Mouse (Mus musculus) thymus, adult 2 months (tissue): ENCODE measurements around the gene Lhx4. TPM values are rescaled to one million over a fixed set of nuclear protein-coding genes. Genes with fewer than 3 reads are reported as not detected.

ENCODE experiments used
- DNase-seq: peaks from one replicate; pipeline ENCODE4 v3.0.0; 2021
- H3K27ac ChIP-seq: fragments of 200-500 bp; 2 replicates; pipeline ENCODE4 v1.5.1; 2012; ENCODE audit warnings: low read length, control low read depth; ENCODE audit not compliant: control insufficient read depth, insufficient read depth
- H3K27me3 ChIP-seq: fragments of 200-500 bp; 2 replicates; pipeline ENCODE4 v1.6.1; 2012; ENCODE audit warnings: mild to moderate bottlenecking, low read length, moderate library complexity, mixed read lengths; ENCODE audit not compliant: control insufficient read depth, insufficient read depth
- H3K36me3 ChIP-seq: fragments of 200-500 bp; 2 replicates; pipeline ENCODE4 v1.6.1; 2012; ENCODE audit warnings: mild to moderate bottlenecking, low read length, moderate library complexity; ENCODE audit not compliant: control insufficient read depth, insufficient read depth
- H3K4me1 ChIP-seq: fragments of 200-500 bp; replicated peaks from 2 replicates; pipeline ENCODE4 v1.6.1; 2012; ENCODE audit warnings: low read length; ENCODE audit not compliant: control insufficient read depth, insufficient read depth
- H3K4me3 ChIP-seq: fragments of 200-500 bp; 2 replicates; pipeline ENCODE4 v1.5.1; 2012; ENCODE audit warnings: mild to moderate bottlenecking, low read length, control low read depth, moderate library complexity; ENCODE audit not compliant: control insufficient read depth, insufficient read depth
- CTCF ChIP-seq: fragments of 200-500 bp; IDR thresholded peaks from 2 replicates; pipeline ENCODE4 v1.5.1; 2012; ENCODE audit warnings: mild to moderate bottlenecking, control low read depth, low read length, moderate library complexity, borderline replicate concordance; ENCODE audit not compliant: control insufficient read depth, poor library complexity, insufficient read depth; ENCODE audit errors: extremely low read depth
- POLR2A ChIP-seq: fragments of 200-500 bp; IDR thresholded peaks from 2 replicates; pipeline ENCODE4 v1.6.1; 2012; ENCODE audit warnings: mild to moderate bottlenecking, low read length, control low read depth, moderate library complexity; ENCODE audit not compliant: control insufficient read depth, poor library complexity, insufficient read depth; ENCODE audit errors: extremely low read depth
- WGBS: fragments of 180-500 bp; shearing (Covaris S2); methylation state at CpG from one replicate; pipeline ENCODE4 v1.1.7; 2018; 5-methylcytosine and 5-hydroxymethylcytosine counted together
- polyA plus RNA-seq: library from polyadenylated mRNA; depleted of rRNA; stranded (reverse); fragments of >200 nt; gene quantifications from 2 replicates; pipeline ENCODE4 v1.2.3, GENCODE M21; 2012

Lhx4 gene
- polyA plus RNA-seq, 1 experiment, result 0.01 TPM

- TF ChIP-seq CTCF, result no peak
- TF ChIP-seq POLR2A, result no peak
- peaks cover 15% of the 10 kb centered on the region; the same call in 1 of the 2 replicates for H3K4me1 ChIP-seq
- peaks cover 44% of the 10 kb centered on the region for H3K27me3 ChIP-seq
- H3K27ac ChIP-seq, result no peak overlapping the region
- DNase-seq, result no peak
- no peaks in the 10 kb centered on the region for H3K36me3 ChIP-seq
- WGBS, result 2% methylated on average over 58 of the region's 58 CpGs
- H3K4me3 ChIP-seq, result no peak overlapping the region
Observed at GRCm38 (mm10) chr1:155737017-155737808, 14.3 kb downstream of the Lhx4 start.

- Histone ChIP-seq H3K27me3 (peaks cover 39% of the 10 kb centered on the region), H3K27ac (no peak overlapping the region), H3K4me3 (no peak overlapping the region), H3K4me1 (peaks cover 7% of the 10 kb centered on the region; the same call in 1 of the 2 replicates), H3K36me3 (no peaks in the 10 kb centered on the region)
- no peak for TF ChIP-seq CTCF
- TF ChIP-seq POLR2A, result no peak
- DNase-seq, result no peak
- 8% methylated on average over 26 of the region's 26 CpGs for WGBS
Observed at GRCm38 (mm10) chr1:155736096-155736825, 15.2 kb downstream of the Lhx4 start.

- Histone ChIP-seq H3K27me3 (peaks cover 23% of the 10 kb centered on the region), H3K27ac (no peak overlapping the region), H3K36me3 (no peaks in the 10 kb centered on the region), H3K4me1 (no peaks in the 10 kb centered on the region), H3K4me3 (no peak overlapping the region)
- TF ChIP-seq CTCF (no peak), POLR2A (no peak)
- WGBS, result 2% methylated on average over 2 of the region's 2 CpGs
- DNase-seq, result no peak
Observed at GRCm38 (mm10) chr1:155731156-155731555, 20.3 kb downstream of the Lhx4 start.

GRCm38 (mm10) chr1:155729113-155729795 is 22.2 kb downstream of the Lhx4 start:
- H3K27ac ChIP-seq, result no peak overlapping the region
- H3K4me1 ChIP-seq, result no peaks in the 10 kb centered on the region
- TF ChIP-seq CTCF, result no peak
- TF ChIP-seq POLR2A, result no peak
- H3K36me3 ChIP-seq, result no peaks in the 10 kb centered on the region
- WGBS, result 19% methylated on average over 23 of the region's 23 CpGs
- H3K4me3 ChIP-seq, result no peak overlapping the region
- peaks cover 16% of the 10 kb centered on the region for H3K27me3 ChIP-seq
- no peak for DNase-seq

- Histone ChIP-seq H3K27me3 (peaks cover 14% of the 10 kb centered on the region), H3K27ac (no peak overlapping the region), H3K4me3 (no peak overlapping the region), H3K4me1 (no peaks in the 10 kb centered on the region), H3K36me3 (no peaks in the 10 kb centered on the region)
- WGBS, result 37% methylated on average over 10 of the region's 10 CpGs
- no peak for DNase-seq
- TF ChIP-seq CTCF (no peak), POLR2A (no peak)
Observed at GRCm38 (mm10) chr1:155727830-155728229, 23.7 kb downstream of the Lhx4 start.

- Histone ChIP-seq H3K4me3 (no peak overlapping the region), H3K36me3 (no peaks in the 10 kb centered on the region), H3K27ac (no peak overlapping the region), H3K4me1 (no peaks in the 10 kb centered on the region; the same call in 1 of the 2 replicates), H3K27me3 (peaks cover 4% of the 10 kb centered on the region; the same call in 1 of the 2 replicates)
- WGBS, result 83% methylated on average over 2 of the region's 2 CpGs
- DNase-seq, result no peak
- no peak for TF ChIP-seq POLR2A
- TF ChIP-seq CTCF, result no peak
Observed at GRCm38 (mm10) chr1:155725876-155726275, 25.6 kb downstream of the Lhx4 start.
